Mouse (Mus musculus): ENCODE measurements at regions not wholly inside any gene's neighbourhood (a gene's known extent, or its start where the extent isn't known, plus 50 kb on each side); places are given as distances from the start of the nearest gene placed in this dataset.

DNA sequence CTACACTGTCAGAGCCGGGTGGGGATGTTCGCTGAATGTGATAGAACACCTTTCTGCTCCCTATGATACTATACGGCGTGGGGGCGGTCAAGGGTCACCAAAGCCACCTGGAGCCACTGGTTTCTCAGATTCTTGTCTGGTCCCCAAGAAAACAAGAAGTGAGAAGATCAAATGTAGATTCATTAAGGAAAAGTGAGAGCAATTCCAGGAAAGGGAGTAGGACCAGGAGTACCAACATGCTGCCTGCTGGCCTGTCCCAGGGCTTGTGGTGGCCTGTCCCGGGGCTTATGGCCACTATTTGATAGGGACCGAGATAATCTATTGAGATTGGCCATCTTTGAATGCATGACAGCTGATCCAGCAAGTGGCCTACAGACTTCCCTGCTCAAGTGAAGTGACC is 58.8 kb upstream of the Fut8 start:
- DNase-seq (ENCODE audit: low read depth, low spot score): no peak

DNA sequence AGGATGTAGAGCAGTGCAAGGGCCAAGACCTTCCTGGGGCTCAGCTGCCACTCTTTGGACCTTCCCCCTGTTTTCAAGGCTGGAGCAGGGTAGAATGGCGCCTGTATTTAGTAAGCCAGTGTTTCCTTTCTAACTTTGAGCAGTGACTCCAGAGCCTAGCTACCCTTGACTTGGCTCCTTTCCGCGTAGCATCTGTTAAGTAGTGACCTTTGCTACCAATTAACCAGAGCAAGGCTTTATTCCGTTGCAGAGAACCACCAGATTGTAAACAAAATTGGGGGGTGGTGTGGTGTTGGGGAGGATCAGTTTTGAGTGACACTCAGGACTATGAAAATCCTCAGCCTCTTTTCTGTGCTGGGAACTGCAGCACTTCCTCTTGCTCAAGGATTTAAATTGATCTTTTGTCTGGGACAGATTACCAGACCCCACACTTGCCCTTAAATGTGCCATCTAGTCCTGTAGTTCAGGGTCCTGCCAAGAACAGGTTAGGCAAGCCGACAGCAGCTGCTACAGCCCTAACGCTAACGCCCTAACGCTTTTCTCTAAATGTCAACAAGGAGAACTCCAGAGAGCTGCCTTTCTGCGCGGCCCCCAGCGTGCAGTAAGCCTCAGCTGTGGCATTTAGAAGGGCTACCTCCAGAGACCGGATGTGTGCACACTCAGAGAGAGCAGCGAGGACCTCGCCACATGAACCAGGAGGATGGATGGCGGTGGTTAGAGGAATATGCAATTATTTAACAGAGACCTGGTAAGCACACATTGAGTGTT is 59.9 kb upstream of the Fut8 start:
- DNase-seq (ENCODE audit: low read depth, low spot score): no peak

DNA sequence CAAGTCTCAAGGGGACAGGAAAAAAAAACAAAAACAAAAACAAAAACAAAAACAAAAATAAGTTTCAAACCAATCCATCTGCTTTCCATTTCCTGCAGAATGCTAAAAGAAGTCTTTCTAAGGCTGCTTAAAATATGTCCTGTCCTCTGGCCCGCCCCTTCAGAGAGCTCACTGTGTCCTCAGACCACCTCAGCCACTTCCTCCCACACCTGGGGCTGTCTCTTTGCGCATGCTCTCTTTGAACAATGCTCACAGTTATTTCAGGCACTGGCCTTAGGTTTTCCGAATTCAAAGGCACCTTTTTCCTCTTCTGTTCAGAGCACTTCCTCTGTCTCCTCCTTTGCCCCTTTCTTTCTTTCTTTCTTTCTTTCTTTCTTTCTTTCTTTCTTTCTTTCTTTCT is 60.6 kb upstream of the Fut8 start:
- no peak for DNase-seq (ENCODE audit: low read depth, low spot score)

DNA sequence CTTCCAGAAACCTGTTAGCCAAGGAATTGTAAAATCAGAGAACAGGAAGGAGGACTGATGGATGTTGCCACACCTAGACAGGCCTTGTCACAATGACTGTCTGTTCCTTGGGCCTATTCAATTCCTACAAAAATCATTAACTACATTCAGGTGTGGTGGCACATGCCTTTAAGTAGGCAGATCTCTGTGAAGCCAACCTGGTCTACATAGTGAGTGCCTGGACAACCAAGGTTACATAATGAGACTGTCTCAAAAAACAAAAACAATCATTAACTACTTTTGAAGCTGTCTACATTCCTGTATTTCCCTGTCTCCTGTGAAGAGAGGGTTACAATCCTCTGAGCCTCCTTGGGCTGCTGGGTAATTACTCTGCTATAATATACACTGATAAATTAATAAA is 63.9 kb upstream of the Fut8 start:
- DNase-seq (ENCODE audit: low read depth, low spot score): no peak

DNA sequence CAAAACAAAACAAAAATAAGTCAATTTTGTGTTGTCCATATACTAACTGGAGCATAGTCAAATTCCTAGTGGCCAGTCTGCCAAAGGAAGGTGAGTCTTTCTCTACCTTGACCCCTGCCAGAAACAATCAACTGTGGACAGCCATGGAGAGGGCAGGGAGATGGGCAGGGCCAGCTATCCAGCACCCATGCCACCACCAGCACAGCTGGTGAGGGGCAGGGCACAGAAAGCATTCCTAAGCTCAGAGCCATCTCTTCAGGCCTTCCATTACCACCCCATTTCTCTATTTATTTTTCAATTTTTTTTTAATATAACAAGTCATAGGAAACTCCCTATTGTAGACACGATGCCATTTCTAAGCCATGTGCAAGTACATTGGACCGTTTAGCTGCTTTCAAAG is 65.4 kb upstream of the Fut8 start:
- no peak for DNase-seq (ENCODE audit: low read depth, low spot score)

DNA sequence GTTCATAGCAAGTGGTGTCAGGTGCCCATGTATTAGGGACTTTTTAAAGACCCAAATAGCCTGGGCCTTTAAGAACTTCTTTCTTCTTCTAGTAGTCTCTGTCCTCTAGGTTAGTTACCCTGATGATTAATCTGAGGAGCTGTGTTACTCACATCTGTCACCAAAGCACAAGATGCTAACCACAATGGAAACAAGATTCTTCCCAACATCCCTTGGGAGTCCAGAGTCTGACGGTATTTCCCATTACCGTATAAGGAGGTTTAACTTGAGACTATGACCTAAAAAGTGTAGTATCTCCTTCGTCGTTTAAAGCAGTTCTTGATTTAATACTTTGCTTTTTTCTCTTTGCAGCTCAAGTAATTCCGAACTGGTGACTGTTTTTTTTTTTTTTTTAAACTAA is 67.7 kb upstream of the Fut8 start:
- no peak for DNase-seq (ENCODE audit: low read depth, low spot score)

DNA sequence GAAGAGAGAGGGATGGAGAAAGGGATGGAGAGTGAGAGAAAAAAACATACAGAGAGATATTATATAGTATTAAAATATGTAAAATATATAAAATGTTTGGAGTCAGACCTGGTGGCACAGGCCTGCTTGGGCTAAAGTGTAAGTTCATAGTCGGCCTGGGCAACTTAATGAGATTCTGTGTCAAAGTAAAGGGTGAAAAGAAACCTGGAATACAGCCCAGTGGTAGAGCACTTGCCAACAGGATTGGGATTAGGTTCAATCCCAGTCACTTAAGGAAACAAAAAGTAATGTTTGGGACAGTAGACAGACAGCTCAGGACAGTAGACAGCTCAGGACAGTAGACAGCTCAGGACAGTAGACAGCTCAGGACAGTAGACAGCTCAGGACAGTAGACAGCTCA is 69.6 kb upstream of the Fut8 start:
- DNase-seq (ENCODE audit: low read depth, low spot score): no peak

DNA sequence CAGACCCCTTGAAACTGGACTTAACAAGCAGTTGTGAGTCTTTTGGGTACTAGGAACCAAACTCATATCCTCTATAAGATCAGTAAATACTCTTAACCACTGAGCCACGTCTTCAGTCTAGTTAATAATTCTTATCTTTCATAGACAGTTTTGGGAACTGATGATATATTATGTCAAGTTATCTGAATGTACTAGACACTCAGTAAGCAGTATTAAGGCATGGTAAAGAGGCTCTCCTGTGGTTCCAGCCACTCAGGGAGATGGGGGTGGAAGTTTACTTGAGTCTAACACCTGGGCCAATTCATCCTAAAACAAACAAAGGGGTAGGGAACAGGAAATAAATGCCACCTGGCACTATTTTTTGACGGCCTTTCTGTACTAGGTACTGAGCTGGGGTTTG is 81.2 kb upstream of the Fut8 start:
- no peak for DNase-seq (ENCODE audit: low read depth, low spot score)

DNA sequence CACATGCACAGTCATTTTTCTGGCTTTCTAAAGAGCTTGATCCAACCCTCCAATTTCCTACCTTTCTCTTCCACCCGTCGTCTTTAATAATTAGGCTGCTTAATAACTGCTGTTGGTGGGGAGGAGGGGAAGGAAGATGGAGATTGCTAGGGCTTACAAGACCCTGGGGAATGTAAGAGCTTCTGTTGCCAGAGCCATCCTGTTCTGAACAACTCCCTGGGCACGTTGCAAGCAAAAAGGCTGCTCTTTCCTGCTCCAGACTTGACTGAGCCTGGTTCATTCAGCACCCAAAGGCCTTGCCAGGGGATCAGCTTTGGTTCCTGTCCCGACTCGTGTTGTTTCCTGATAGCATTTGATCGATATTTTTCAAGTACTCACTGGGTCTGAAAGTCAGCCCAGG is 82.3 kb upstream of the Fut8 start:
- DNase-seq (ENCODE audit: low read depth, low spot score): no peak

DNA sequence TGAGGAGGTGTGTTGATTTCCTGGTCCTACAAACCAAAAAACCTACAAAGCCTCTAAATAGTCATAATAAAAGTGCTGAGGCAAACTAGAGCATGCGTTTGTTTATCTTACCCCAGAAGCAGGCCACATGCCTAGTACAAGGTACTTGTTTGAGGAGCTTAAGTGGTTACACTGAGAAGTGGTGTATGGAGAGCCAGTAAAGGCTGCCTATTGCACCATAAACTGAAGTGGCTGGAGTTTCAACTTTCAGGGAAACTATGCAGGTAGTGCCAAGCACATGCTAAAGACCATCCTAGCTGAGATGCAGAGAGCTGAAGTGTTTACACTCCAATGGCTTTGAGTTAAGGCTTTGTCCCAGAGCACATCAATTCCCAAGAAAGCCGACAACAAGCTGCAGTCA is 86.5 kb upstream of the Fut8 start:
- no peak for DNase-seq (ENCODE audit: low read depth, low spot score)

DNA sequence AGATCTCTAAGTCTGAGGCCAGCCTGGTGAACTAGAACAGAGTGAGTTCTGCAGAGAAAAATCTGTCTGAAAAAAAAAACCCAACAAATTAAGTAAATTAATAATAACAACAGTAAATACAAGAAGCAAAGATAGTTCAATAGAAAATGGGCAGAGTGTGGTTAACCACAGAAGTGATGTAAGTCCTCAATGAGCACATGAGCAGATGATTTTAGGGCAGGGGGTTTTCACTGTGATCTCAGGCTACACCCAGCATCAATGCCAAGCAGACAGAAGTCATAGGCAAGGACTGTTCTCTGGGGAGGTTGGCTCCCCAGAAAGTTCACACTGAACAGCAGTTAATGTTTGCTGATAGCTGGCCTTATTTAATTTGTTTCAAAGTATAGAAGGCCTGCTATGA is 88.1 kb upstream of the Fut8 start:
- DNase-seq (ENCODE audit: low read depth, low spot score): no peak

DNA sequence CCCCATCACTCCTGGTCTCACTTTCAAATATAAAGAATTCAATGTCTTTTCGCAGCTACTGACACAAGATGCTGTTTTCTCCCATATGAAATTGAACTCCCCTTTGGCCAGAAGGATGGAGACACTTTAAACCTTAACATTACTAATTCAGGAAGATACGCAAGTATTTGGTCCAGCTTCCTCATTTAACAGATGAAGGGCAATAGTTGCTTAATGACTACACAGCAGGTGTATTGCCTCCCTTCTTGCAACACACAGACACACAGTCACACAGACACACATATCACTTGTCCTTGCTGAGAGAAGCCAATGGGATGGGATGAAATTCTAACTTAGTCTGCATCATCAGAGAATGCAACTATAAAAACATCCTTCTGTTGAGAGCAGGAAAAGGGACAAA is 89.8 kb upstream of the Fut8 start:
- DNase-seq (ENCODE audit: low read depth, low spot score): no peak

DNA sequence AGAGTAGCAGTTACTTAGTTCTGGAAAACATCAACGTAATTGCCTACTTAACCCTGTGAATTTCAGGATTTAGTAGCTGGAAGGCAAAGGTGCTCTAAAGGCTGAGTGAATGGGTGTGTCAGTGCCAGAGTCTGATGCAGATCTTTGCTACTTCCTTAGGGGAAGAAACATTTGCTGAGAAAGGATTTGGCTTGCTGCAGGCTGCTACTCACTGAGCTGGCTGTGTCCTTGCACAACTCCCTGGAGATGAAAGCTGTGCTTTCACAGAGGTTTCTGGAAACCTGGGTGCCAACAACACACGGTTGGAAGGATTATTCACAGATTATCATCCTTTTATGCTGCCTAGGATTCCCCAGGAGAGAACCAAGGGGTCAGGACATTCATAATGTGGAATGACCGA is 94.0 kb upstream of the Fut8 start:
- no peak for DNase-seq (ENCODE audit: low read depth, low spot score)

DNA sequence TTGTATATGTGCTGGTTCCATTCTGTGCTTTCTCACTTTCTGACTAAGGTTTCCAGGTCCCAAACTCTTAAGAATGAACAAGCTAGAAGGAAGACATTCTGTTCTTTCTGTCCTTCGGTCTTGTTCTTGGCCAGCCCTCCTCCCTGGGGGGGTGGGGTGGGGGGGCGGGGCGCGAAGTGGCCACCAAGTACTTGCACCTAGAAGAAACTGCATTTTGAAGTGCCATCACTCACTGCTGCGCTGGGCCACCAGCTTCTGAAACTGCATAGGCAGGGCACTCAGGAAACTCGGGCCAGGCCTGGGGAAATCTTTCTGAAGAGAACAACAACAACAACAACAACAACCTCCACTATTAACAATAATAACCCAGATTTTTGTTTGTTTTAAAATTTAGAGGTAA is 94.4 kb upstream of the Fut8 start:
- no peak for DNase-seq (ENCODE audit: low read depth, low spot score)

DNA sequence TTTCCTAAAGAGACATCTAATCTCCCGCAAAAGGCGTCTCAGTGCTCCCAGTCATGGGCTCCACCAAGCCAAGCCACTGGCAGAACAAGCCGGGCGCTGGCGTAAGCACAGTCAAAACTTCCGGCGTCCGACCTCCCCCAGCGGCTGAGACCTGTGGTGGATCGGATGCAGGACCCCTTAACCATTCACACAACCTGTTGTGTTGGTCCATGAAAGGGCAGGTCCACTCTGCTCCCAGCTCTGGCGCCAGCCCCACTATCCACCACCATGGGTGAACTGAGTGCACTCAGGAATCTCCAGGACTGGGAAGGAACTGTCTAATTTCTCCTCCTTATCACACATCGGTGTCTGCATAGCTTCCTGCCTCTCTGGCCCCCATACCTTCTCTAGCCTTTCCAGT is 94.8 kb upstream of the Fut8 start:
- DNase-seq (ENCODE audit: low read depth, low spot score): no peak

DNA sequence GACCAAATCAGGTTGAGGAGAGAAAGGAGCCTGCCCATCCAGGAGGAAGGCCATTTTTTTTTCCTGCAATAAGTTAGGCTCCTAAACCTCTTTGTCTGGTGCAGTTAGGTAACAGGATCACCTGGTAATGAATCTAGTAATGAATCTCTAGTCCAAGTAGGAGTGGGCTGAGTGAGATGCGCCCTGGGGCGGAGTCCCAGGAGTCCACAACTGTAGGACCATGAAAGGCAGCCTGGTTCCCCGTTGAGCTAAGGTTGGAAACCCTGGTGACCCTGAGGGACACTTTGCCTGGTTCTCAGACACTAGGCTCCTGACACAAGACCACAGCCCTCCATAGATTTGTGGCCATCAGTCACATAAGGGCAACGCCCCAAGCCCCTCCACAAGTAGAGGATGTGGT is 95.7 kb upstream of the Fut8 start:
- DNase-seq (ENCODE audit: low read depth, low spot score): no peak

DNA sequence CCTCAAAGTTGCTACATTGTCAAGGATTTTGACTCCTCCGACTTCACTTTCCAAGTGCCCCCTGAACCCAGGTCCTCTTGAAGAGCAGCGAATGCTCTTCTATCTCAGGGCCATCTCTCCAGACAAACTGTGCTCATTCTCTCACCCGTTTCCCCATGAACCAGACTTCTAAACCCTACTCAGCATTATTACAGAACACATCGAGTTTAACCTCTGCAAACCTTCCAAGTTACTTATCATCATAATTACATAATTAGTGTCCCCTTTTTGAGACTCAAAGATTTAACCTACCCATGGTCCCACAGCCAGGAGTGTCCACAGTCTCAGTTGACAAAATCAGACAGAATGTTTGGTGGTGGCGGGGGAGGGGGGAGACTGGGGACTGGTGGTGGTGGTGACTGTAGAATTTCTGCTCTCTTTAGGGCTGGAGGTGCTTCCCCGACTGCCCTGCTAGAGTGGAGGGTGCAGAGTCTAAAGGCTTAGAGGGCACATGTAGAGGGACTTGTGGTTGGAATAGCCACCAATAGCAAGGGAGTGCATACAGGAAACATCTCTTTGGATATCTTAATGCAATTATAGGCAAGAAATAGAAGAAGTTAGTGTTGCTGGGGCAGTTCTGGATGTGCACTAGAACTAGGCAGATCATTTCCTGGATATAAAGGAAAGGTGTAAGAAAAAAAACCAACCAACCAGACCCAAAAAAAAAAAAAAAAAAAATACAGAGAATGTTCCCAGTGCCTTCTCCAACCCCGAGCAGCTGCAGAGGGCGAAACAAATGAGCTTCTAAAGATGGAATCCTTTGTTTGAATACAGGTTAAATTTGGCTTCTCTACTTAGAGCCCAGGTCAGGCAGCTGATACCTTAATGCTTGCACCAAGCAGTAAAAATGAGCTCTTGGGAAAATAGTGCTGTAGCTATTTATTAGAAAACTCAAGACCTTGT is 96.4 kb upstream of the Fut8 start:
- no peak for DNase-seq (ENCODE audit: low read depth, low spot score)

DNA sequence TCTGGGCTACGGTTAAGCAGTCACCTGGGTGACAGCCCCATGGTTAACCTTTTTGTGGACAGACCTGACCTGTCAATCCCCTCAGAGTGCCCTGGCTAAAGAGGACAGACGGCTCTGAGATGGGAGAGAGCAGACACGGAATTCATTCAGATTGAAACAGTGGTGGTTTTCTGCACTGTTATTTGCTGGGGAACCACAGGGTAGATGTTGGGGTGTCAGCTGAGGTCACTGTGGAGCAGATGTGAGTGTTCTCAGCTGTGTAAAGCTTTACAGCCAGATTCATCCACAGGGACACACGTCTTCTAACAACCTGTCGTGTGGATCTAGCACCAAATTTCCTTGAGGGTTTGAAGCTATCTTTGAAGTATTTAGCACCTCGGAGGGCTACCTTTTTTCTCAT is 97.3 kb upstream of the Fut8 start:
- DNase-seq (ENCODE audit: low read depth, low spot score): no peak

DNA sequence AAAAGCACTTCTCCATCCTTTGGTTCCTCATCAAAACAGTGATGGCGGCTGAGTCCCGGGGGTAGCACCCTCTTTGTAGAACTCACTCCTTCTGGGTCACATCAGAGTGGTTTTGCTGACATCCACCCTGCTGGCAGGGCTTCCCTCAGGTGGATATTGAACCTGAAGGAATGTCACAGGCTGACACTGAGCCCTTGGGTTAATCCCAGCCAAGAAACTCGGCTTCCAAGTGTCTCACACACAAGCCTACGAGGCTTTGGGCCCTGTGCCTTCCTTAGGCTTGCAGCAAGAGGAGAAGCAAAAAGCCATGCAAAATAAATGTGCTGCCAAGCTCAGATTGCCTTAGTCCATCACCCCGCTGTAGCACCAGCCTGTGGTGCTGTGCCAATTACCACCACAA is 97.8 kb upstream of the Fut8 start:
- DNase-seq (ENCODE audit: low read depth, low spot score): no peak

DNA sequence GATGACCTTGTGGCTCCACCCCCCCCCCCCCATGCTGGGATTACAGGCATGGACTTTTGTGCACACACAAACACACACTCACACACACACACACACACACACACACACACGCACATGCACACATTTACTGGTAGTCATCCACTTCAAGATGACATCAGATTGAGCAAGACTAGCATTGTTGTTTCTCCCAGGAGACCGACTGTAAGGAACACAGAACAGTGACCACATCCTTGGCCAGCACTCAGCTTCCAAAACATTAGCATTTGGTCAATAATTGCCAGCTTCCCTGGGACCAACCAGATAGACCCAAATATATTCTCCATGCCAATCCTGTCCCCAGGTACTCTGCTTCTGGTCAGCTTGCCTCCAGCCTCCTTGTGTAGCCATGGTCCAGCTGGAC is 98.2 kb upstream of the Fut8 start:
- DNase-seq (ENCODE audit: low read depth, low spot score): no peak

DNA sequence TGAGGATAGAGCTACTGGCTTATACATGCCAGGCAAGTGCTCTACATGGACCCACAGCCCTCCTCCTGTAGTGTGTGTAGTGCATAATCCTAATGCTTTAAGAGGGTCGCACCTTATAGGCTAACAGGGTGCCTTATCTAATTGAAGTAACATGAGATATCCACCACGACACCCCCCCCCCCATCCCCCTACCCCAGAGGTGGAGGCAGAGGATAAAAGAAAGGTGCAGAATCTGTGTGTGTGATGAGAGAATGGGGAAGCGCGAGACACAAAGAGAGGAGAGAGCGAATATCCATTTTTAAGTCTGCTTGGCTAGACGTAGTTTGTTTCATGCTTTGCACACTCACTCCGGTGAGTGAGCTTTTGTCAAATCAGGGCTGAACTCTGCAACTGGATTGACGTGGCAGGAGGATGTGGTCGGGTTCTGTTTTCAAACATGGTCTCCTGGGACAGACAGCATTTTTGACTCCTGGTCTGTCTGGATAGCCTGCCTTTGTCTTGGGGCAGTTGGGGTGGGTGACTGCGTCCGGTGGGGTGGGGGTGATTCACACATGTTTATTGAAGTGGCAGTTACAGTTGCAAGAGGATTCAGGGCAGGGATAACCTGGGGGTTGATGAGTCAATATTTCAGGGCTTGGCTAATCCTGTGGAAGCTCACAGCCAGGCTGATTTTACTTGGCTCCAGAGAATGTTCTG is 99.3 kb upstream of the Fut8 start:
- no peak for DNase-seq (ENCODE audit: low read depth, low spot score)

DNA sequence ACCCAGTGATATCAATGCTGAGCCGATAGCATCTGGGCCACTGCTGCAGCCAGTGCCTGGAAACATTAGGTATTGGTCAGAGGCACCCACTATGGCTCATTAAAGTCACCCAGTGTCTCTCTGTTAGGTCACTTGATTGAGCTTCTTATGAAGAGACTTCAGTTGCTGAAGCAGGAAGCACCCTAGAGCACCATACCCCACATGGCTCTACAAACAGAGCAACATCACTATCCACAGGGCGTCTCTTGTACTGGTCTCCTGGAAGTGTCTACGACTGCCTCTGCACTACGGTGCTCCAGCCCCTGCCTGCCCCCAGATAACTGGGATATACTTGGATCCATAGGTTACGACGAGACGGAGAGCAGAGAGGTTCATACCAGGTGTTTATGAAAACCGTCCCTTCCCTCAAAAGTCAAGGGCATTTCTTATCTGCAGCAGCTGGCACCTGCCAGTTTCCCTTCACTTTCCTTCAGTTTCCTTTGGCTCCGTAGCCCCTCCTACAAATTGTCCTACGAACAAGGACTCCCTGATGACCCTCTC is 100.6 kb upstream of the Fut8 start:
- DNase-seq (ENCODE audit: low read depth, low spot score): no peak
